Mouse (Mus musculus) CH12.LX (cell line): ENCODE data around the gene Ndufb10. TPM values are rescaled to one million over a fixed set of nuclear protein-coding genes. Genes with fewer than 3 reads are reported as not detected.

ENCODE experiments used
- DNase-seq: peaks from one replicate; pipeline ENCODE4 v3.0.0-alpha.2; 2013; ENCODE audit errors: extremely low read depth
- H3K27ac ChIP-seq: 2 replicates; pipeline ENCODE4 v1.5.1; 2012; ENCODE audit warnings: low read depth, mild to moderate bottlenecking, control low read depth, moderate library complexity; ENCODE audit not compliant: insufficient read depth
- H3K27me3 ChIP-seq: replicated peaks from 2 replicates; pipeline ENCODE3; 2012; ENCODE audit warnings: inconsistent platforms
- H3K36me3 ChIP-seq, 2 experiments: replicated peaks in 1 of 2; 2 replicates each; pipeline versions ENCODE3 to v1.6.1; 2012; ENCODE audit warnings: inconsistent platforms in 1 of 2, low read length in 1 of 2, mild to moderate bottlenecking in 1 of 2, mixed read lengths in 1 of 2, moderate library complexity in 1 of 2; ENCODE audit not compliant: control insufficient read depth in 1 of 2, insufficient read depth in 1 of 2
- H3K4me1 ChIP-seq, 2 experiments: 2 replicates each; pipeline ENCODE4 v1.6.1; 2012; ENCODE audit warnings: inconsistent platforms in 1 of 2, moderate library complexity in 1 of 2; ENCODE audit not compliant: insufficient read depth in 2 of 2, control insufficient read depth in 1 of 2
- H3K4me2 ChIP-seq: 2 replicates; pipeline ENCODE4 v1.6.1; 2012; ENCODE audit warnings: low read depth, mild to moderate bottlenecking, control low read depth; ENCODE audit not compliant: poor library complexity, insufficient read depth, severe bottlenecking
- H3K4me3 ChIP-seq, 3 experiments: fragments of 150-350 bp in 1 of 3; sonication (generic) in 1 of 3; replicated peaks in 1 of 3; 2 replicates each; pipeline versions ENCODE3 to v1.5.1; 2011 to 2012; ENCODE audit warnings: low read depth in 2 of 3, low read length in 2 of 3, mild to moderate bottlenecking in 2 of 3, moderate library complexity in 2 of 3, control low read depth in 1 of 3, improper control_type of control experiment in 1 of 3, inconsistent platforms in 1 of 3, mixed read lengths in 1 of 3; ENCODE audit not compliant: poor library complexity in 1 of 3
- H3K79me2 ChIP-seq: replicated peaks from 2 replicates; pipeline ENCODE4 v1.6.1; 2012; ENCODE audit warnings: mild to moderate bottlenecking, moderate library complexity; ENCODE audit not compliant: control insufficient read depth, poor library complexity, insufficient read depth, severe bottlenecking; ENCODE audit errors: extremely low read depth
- H3K9ac ChIP-seq: 2 replicates; pipeline ENCODE4 v1.6.1; 2012; ENCODE audit warnings: low read depth, mild to moderate bottlenecking, control low read depth, moderate library complexity; ENCODE audit not compliant: insufficient read depth
- H3K9me3 ChIP-seq: replicated peaks from 2 replicates; pipeline ENCODE3; 2012; ENCODE audit warnings: low read length, inconsistent platforms, mixed read lengths
- CTCF ChIP-seq, 2 experiments: IDR thresholded peaks in 1 of 2; conservative IDR thresholded peaks in 1 of 2; 2 replicates each; pipeline ENCODE4 v1.5.1; 2011 to 2012; ENCODE audit warnings: low read depth in 2 of 2, low read length in 2 of 2, improper control_type of control experiment in 1 of 2, inconsistent platforms in 1 of 2, mild to moderate bottlenecking in 1 of 2, moderate library complexity in 1 of 2
- E2F4 ChIP-seq: IDR thresholded peaks from 2 replicates; pipeline ENCODE4 v1.6.1; 2011; ENCODE audit warnings: low read depth, low read length, improper control_type of control experiment; ENCODE audit not compliant: insufficient replicate concordance
- ELF1 ChIP-seq: IDR thresholded peaks from 2 replicates; pipeline ENCODE4 v1.6.1; 2014; ENCODE audit warnings: low read depth, mild to moderate bottlenecking, inconsistent platforms, low read length, improper control_type of control experiment
- IRF4 ChIP-seq: IDR thresholded peaks from 2 replicates; pipeline ENCODE4 v1.6.1; 2014; ENCODE audit warnings: low read depth, mild to moderate bottlenecking, inconsistent platforms, low read length, improper control_type of control experiment
- JUN ChIP-seq: IDR thresholded peaks from 2 replicates; pipeline ENCODE4 v1.6.1; 2011; ENCODE audit warnings: low read depth, mild to moderate bottlenecking, low read length, improper control_type of control experiment, moderate library complexity; ENCODE audit not compliant: insufficient read depth
- MAFK ChIP-seq: IDR thresholded peaks from 2 replicates; pipeline ENCODE4 v1.6.1; 2011; ENCODE audit warnings: low read length, improper control_type of control experiment; ENCODE audit not compliant: insufficient replicate concordance
- MAX ChIP-seq: IDR thresholded peaks from 2 replicates; pipeline ENCODE4 v1.6.1; 2011; ENCODE audit warnings: low read length, improper control_type of control experiment
- POLR2A ChIP-seq: IDR thresholded peaks from 2 replicates; pipeline ENCODE4 v1.6.1; 2011; ENCODE audit warnings: low read depth, mild to moderate bottlenecking, improper control_type of control experiment, low read length
- POLR2AphosphoS2 ChIP-seq: IDR thresholded peaks from 2 replicates; pipeline ENCODE4 v1.6.1; 2011; ENCODE audit warnings: low read depth, low read length, improper control_type of control experiment
- RCOR1 ChIP-seq: conservative IDR thresholded peaks from 2 replicates; pipeline ENCODE4 v1.6.1; 2012; ENCODE audit warnings: low read depth, mild to moderate bottlenecking, inconsistent platforms, low read length, improper control_type of control experiment
- SMC3 ChIP-seq: IDR thresholded peaks from 2 replicates; pipeline ENCODE4 v1.6.1; 2011; ENCODE audit warnings: low read depth, low read length, improper control_type of control experiment
- TBP ChIP-seq: conservative IDR thresholded peaks from 2 replicates; pipeline ENCODE4 v1.6.1; 2011; ENCODE audit warnings: low read depth, low read length, improper control_type of control experiment
- UBTF ChIP-seq: IDR thresholded peaks from 2 replicates; pipeline ENCODE4 v1.6.1; 2012; ENCODE audit warnings: low read depth, mild to moderate bottlenecking, inconsistent platforms, low read length, improper control_type of control experiment, moderate library complexity
- USF2 ChIP-seq: conservative IDR thresholded peaks from 2 replicates; pipeline ENCODE4 v1.6.1; 2011; ENCODE audit warnings: low read depth, low read length, improper control_type of control experiment
- ZKSCAN1 ChIP-seq: IDR thresholded peaks from 2 replicates; pipeline ENCODE4 v1.6.1; 2012; ENCODE audit warnings: low read depth, inconsistent platforms, low read length, improper control_type of control experiment, borderline replicate concordance
- ZMIZ1 ChIP-seq: IDR thresholded peaks from 2 replicates; pipeline ENCODE4 v1.6.1; 2012; ENCODE audit warnings: low read depth, mild to moderate bottlenecking, inconsistent platforms, low read length, improper control_type of control experiment
- ZNF384 ChIP-seq: IDR thresholded peaks from 2 replicates; pipeline ENCODE4 v1.6.1; 2012; ENCODE audit warnings: low read depth, low read length, improper control_type of control experiment, inconsistent platforms
- dilution Hi-C: fragments of 300-500 bp; cut with MboI; formaldehyde crosslinking; loops from 2 replicates; pipeline ENCODE4 v1.14.3; 2020; ENCODE audit warnings: low sequenced_read_pairs; ENCODE audit not compliant: extremely low pct_unique_long_range_greater_than_20kb, extremely low pct_ligation_motif_present
- in situ Hi-C: fragments of 300-500 bp; cut with MboI; formaldehyde crosslinking; loops from 3 replicates; pipeline ENCODE4 v1.14.3; 2019; ENCODE audit warnings: low sequenced_read_pairs, low pct_ligation_motif_present, low pct_unique_long_range_greater_than_20kb, mixed read lengths
- polyA plus RNA-seq: library from polyadenylated mRNA; unstranded; fragments of >175 nt; gene quantifications from 2 replicates; pipeline ENCODE4 v1.2.1, GENCODE M21; 2012; ENCODE audit warnings: low read depth; ENCODE audit not compliant: insufficient read length
- total RNA-seq, 2 experiments: library from RNA; depleted of rRNA; stranded (reverse); fragments of 300-350 nt in 1 of 2; fragments of >200 nt in 1 of 2; gene quantifications; 2 replicates each; pipeline ENCODE4 v1.2.3; 2012 to 2014

The Ndufb10 gene
- total and polyA plus RNA-seq, 3 experiments: 136 to 207 (median 188) TPM

DNA sequence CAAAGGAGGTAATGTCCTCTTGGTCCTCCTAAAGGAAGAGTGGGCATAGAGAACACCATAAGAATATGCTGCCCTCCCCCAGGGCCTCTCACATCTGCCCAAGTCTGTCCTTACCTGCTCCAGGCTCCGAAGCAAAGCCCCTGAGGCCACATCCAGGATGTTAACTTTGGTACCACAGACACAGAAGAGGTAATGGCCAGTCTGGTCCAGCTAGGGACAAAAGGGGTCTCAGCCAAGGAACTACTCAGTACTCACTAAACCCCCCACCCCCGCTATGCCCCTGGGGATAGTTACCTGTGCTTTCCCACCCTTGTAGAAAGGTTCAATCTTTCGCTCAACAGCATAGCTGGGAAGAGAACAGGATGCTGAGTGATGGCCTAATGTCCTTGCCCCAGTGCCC, 18.5 kb downstream of the Ndufb10 start:
- Histone ChIP-seq H3K9me3 (no peaks in the 10 kb centered on the region), H3K4me2 (no peak overlapping the region)
- TF ChIP-seq CTCF (conservative IDR thresholded peaks at IDR 0.05 in 1 of 2, IDR thresholded peaks at IDR 0.05 in 1 of 2; ENCODE audit: low read depth in 2 of 2, low read length in 2 of 2): no peak
- no peak for TF ChIP-seq RCOR1
- TF ChIP-seq POLR2AphosphoS2: no peak
- TF ChIP-seq ZMIZ1: no peak
- TF ChIP-seq MAFK: no peak
- TF ChIP-seq, all 38 proteins: peak for 0
- Histone ChIP-seq H3K9ac (no peak overlapping the region), H3K4me1 (peaks cover 7 to 21% of the 10 kb centered on the region in 2 experiments; a peak in 3 of 4 replicates), H3K27ac (no peak overlapping the region), H3K4me3 (no peak overlapping the region), H3K79me2 (peaks cover 14% of the 10 kb centered on the region), H3K36me3 (peaks cover 41 to 47% of the 10 kb centered on the region in 2 experiments), H3K27me3 (no peaks in the 10 kb centered on the region)
- DNase-seq: no peak
- in situ Hi-C loops: no loop called here
- dilution Hi-C loops: no loop called here

DNA sequence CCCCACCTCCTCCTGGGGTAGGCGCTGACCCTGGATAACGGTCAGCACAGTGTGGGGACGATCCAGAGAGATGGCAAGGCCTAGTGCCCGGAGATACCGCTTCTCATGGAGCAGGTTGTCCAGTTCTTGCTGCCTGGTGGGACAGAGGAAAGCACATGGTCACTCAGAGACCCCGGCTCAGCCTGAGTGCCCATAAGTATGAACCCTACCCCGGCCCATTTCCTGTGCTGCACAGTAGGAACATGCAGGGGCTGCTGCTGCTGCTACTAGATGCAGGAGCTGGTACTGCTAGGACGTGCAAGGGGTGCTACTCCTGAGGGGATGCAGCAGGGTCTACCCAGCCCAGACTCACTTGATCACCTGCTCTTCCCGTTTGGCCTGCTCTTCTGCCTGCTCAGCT, 23.0 kb downstream of the Ndufb10 start:
- no peaks in the 10 kb centered on the region for H3K27me3 ChIP-seq
- H3K4me2 ChIP-seq: no peak overlapping the region
- no peak for DNase-seq
- peaks cover 5% of the 10 kb centered on the region for H3K79me2 ChIP-seq
- TF ChIP-seq JUN: no peak
- no peak for TF ChIP-seq CTCF (conservative IDR thresholded peaks at IDR 0.05 in 1 of 2, IDR thresholded peaks at IDR 0.05 in 1 of 2; ENCODE audit: low read depth in 2 of 2, low read length in 2 of 2)
- TF ChIP-seq UBTF: no peak
- TF ChIP-seq ELF1: no peak
- no peak for TF ChIP-seq SMC3
- TF ChIP-seq RCOR1: no peak
- peaks cover 11 to 44% of the 10 kb centered on the region in 2 experiments for H3K4me1 ChIP-seq
- H3K4me3 ChIP-seq: no peak overlapping the region
- no peak overlapping the region for H3K27ac ChIP-seq
- dilution Hi-C loops: no loop called here
- H3K36me3 ChIP-seq: peaks cover 56 to 71% of the 10 kb centered on the region in 2 experiments
- no peak overlapping the region for H3K9ac ChIP-seq
- in situ Hi-C loops: no loop called here
- no peaks in the 10 kb centered on the region for H3K9me3 ChIP-seq

DNA sequence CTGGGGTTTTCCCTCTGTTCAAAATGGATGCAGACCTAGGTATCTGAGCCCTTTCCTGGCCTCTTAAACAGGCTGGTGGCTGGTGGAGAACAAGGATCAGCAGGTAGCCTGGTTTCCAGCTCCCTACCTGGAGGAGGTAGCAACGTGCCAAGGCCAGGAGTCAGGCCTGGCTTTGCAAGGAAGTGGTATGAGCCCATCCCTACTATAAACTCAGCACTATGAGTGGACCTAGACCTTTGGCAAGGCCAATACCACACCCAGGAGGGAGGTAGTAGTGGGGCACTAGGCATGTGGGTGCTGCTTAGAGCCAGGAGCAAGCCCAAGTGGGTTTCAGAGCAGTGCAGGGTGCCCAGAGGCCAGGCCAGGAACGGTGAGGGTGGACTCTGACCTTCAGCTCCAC, 24.8 kb downstream of the Ndufb10 start:
- Histone ChIP-seq H3K79me2 (no peaks in the 10 kb centered on the region), H3K36me3 (peaks cover 44 to 55% of the 10 kb centered on the region in 2 experiments), H3K27me3 (no peaks in the 10 kb centered on the region), H3K27ac (no peak overlapping the region)
- dilution Hi-C loops: no loop called here
- DNase-seq: no peak
- TF ChIP-seq TBP (no peak), ELF1 (no peak), SMC3 (no peak), POLR2AphosphoS2 (no peak), MAFK (no peak), MAX (no peak), E2F4 (no peak), ZKSCAN1 (no peak), POLR2A (no peak), ZNF384 (no peak), IRF4 (no peak), USF2 (no peak)
- TF ChIP-seq, all 38 proteins: peak for 0
- no peak overlapping the region for H3K4me2 ChIP-seq
- peaks cover 6 to 42% of the 10 kb centered on the region in 2 experiments for H3K4me1 ChIP-seq
- in situ Hi-C loops: no loop called here
- H3K9ac ChIP-seq: no peak overlapping the region
- no peaks in the 10 kb centered on the region for H3K9me3 ChIP-seq
- H3K4me3 ChIP-seq: no peak overlapping the region
